Mouse (Mus musculus) intestine, embryonic 16.5 days (tissue): ENCODE measurements around the gene Psmb11. TPM values are rescaled to one million over a fixed set of nuclear protein-coding genes. Genes with fewer than 3 reads are reported as not detected.

ENCODE experiments used
- ATAC-seq: fragments of 200-750 bp; cut with Nextera tagmentation; 2 replicates; pipeline ENCODE4 v1.8.0; 2017; ENCODE audit warnings: moderate TSS enrichment, moderate library complexity
- H3K27ac ChIP-seq: fragments of 300-500 bp; sonication (generic); 2 replicates; pipeline ENCODE4 v1.5.1; 2014; ENCODE audit warnings: mild to moderate bottlenecking, low read length
- H3K27me3 ChIP-seq: fragments of 300-500 bp; sonication (generic); replicated peaks from 2 replicates; pipeline ENCODE4 v1.6.1; 2014; ENCODE audit warnings: low read length, control low read depth, mixed read lengths; ENCODE audit not compliant: control insufficient read depth, insufficient read depth
- H3K36me3 ChIP-seq: fragments of 300-500 bp; sonication (generic); 2 replicates; pipeline ENCODE4 v1.6.1; 2014; ENCODE audit warnings: low read length, control low read depth; ENCODE audit not compliant: control insufficient read depth, insufficient read depth
- H3K4me1 ChIP-seq: fragments of 300-500 bp; sonication (generic); 2 replicates; pipeline ENCODE4 v1.6.1; 2014; ENCODE audit warnings: low read length, control low read depth, mixed read lengths; ENCODE audit not compliant: control insufficient read depth, insufficient read depth
- H3K4me2 ChIP-seq: fragments of 300-500 bp; sonication (generic); 2 replicates; pipeline ENCODE4 v1.6.1; 2014; ENCODE audit warnings: low read depth, low read length, control low read depth
- H3K4me3 ChIP-seq: fragments of 300-500 bp; sonication (generic); 2 replicates; pipeline ENCODE4 v1.5.1; 2014; ENCODE audit warnings: mild to moderate bottlenecking, low read length
- H3K9ac ChIP-seq: fragments of 300-500 bp; sonication (generic); 2 replicates; pipeline ENCODE4 v1.6.1; 2014; ENCODE audit warnings: low read depth, low read length
- H3K9me3 ChIP-seq: fragments of 300-500 bp; sonication (generic); 2 replicates; pipeline ENCODE4 v1.6.1; 2016; ENCODE audit warnings: low read length, control low read depth; ENCODE audit not compliant: control insufficient read depth
- whole genome bisulfite sequencing: fragments of 180-500 bp; shearing (Covaris S2); extraction: QIAGEN DNeasy Blood & Tissue Kit; methylation state at CpG from one replicate; pipeline ENCODE4 v1.1.7; 2014; 5-methylcytosine and 5-hydroxymethylcytosine counted together
- polyA plus RNA-seq: library from polyadenylated mRNA; unstranded; fragments of >200 nt; fragmentation: Nextera tagmentation; extraction: Ambion mirVana; gene quantifications from 2 replicates; pipeline ENCODE4 v1.2.1, GENCODE M21; 2015

Gene Psmb11
- polyA plus RNA-seq, 1 experiment from 2014 or later = not detected

- H3K9me3 ChIP-seq = no peaks in the 10 kb centered on the region
- WGBS = 62% methylated on average over 4 of the region's 4 CpGs
- no peak overlapping the region for H3K27ac ChIP-seq
- H3K36me3 ChIP-seq = 0 out of 2 replicates have a peak, but pooled peaks cover 3% of the 10 kb centered on the region
- no peaks in the 10 kb centered on the region for H3K27me3 ChIP-seq
- no peak for ATAC-seq
- no peaks in the 10 kb centered on the region for H3K4me1 ChIP-seq
- H3K4me3 ChIP-seq = no peak overlapping the region
- no peak overlapping the region for H3K4me2 ChIP-seq
- no peak overlapping the region for H3K9ac ChIP-seq
These were observed 10.0 kb downstream of the Psmb11 start for GRCm38 (mm10) chr14:54631240-54631599.

- Histone ChIP-seq H3K4me3 (no peak overlapping the region), H3K9ac (no peak overlapping the region), H3K27ac (no peak overlapping the region), H3K9me3 (no peaks in the 10 kb centered on the region), H3K27me3 (no peaks in the 10 kb centered on the region), H3K4me1 (no peaks in the 10 kb centered on the region), H3K36me3 (0 out of 2 replicates have a peak, but pooled peaks cover 3% of the 10 kb centered on the region), H3K4me2 (no peak overlapping the region)
- 94% methylated on average over 35 of the region's 37 CpGs for WGBS
- ATAC-seq = no peak
These were observed 11.0 kb downstream of the Psmb11 start for GRCm38 (mm10) chr14:54632252-54632651.

GRCm38 (mm10) chr14:54634182-54634581 is 12.9 kb downstream of the Psmb11 start:
- Histone ChIP-seq H3K4me1 (no peaks in the 10 kb centered on the region), H3K4me2 (no peak overlapping the region), H3K4me3 (no peak overlapping the region), H3K36me3 (0 out of 2 replicates have a peak, but pooled peaks cover 3% of the 10 kb centered on the region), H3K27me3 (no peaks in the 10 kb centered on the region), H3K27ac (no peak overlapping the region), H3K9ac (no peak overlapping the region), H3K9me3 (no peaks in the 10 kb centered on the region)
- 86% methylated on average over 4 of the region's 4 CpGs for WGBS
- ATAC-seq = no peak

- H3K27me3 ChIP-seq = no peaks in the 10 kb centered on the region
- 56% methylated on average over 8 of the region's 8 CpGs for WGBS
- no peaks in the 10 kb centered on the region for H3K9me3 ChIP-seq
- 0 out of 2 replicates have a peak, but pooled peaks cover 3% of the 10 kb centered on the region for H3K36me3 ChIP-seq
- H3K4me1 ChIP-seq = peaks cover 7% of the 10 kb centered on the region
- H3K4me3 ChIP-seq = no peak overlapping the region
- ATAC-seq = no peak
- H3K4me2 ChIP-seq = no peak overlapping the region
- no peak overlapping the region for H3K27ac ChIP-seq
- H3K9ac ChIP-seq = no peak overlapping the region
These were observed 15.7 kb downstream of the Psmb11 start for GRCm38 (mm10) chr14:54636954-54637353.

GRCm38 (mm10) chr14:54638210-54638609 is 17.0 kb downstream of the Psmb11 start:
- Histone ChIP-seq H3K27ac (no peak overlapping the region), H3K9me3 (no peaks in the 10 kb centered on the region), H3K4me2 (no peak overlapping the region), H3K4me3 (no peak overlapping the region), H3K4me1 (peaks cover 7% of the 10 kb centered on the region), H3K36me3 (no peaks in the 10 kb centered on the region), H3K9ac (no peak overlapping the region), H3K27me3 (no peaks in the 10 kb centered on the region)
- ATAC-seq = no peak
- 77% methylated on average over 5 of the region's 5 CpGs for WGBS

GRCm38 (mm10) chr14:54640121-54640520 is 18.9 kb downstream of the Psmb11 start:
- 28% methylated on average over 4 of the region's 4 CpGs for WGBS
- no peak for ATAC-seq
- Histone ChIP-seq H3K27ac (no peak overlapping the region), H3K4me3 (peak overlapping the region; percentile 17; the same call in 1 of the 2 replicates), H3K9ac (peak overlapping the region; percentile 52), H3K9me3 (no peaks in the 10 kb centered on the region), H3K27me3 (no peaks in the 10 kb centered on the region), H3K4me1 (peaks cover 7% of the 10 kb centered on the region), H3K36me3 (peaks cover 14% of the 10 kb centered on the region), H3K4me2 (peak overlapping the region; percentile 94)

GRCm38 (mm10) chr14:54640946-54641304 is 19.7 kb downstream of the Psmb11 start, which contains the start of gene Gm17606:
TSS of gene Gm17606 (plus strand) at chr14:54640952.
- Histone ChIP-seq H3K27me3 (no peaks in the 10 kb centered on the region), H3K9ac (peak within 1 kb of the TSS; percentile 86), H3K4me3 (peak within 1 kb of the TSS; percentile 77), H3K27ac (peak within 1 kb of the TSS; percentile 69), H3K4me2 (peak within 1 kb of the TSS; percentile 94), H3K9me3 (no peaks in the 10 kb centered on the region), H3K4me1 (peaks cover 7% of the 10 kb centered on the region), H3K36me3 (peaks cover 17% of the 10 kb centered on the region)
- 2% methylated on average over 26 of the region's 28 CpGs for WGBS
- peak; percentile 34 for ATAC-seq

- H3K4me3 ChIP-seq = peak within 1 kb of the TSS; percentile 77
- H3K27ac ChIP-seq = peak within 1 kb of the TSS; percentile 69
- H3K4me2 ChIP-seq = peak within 1 kb of the TSS; percentile 94
- ATAC-seq = peak; percentile 96
- H3K36me3 ChIP-seq = peaks cover 22% of the 10 kb centered on the region
- peaks cover 7% of the 10 kb centered on the region for H3K4me1 ChIP-seq
- H3K9ac ChIP-seq = peak within 1 kb of the TSS; percentile 86
- H3K27me3 ChIP-seq = no peaks in the 10 kb centered on the region
- WGBS = under 1% methylated on average over 49 of the region's 52 CpGs
- no peaks in the 10 kb centered on the region for H3K9me3 ChIP-seq
These were observed 20.2 kb downstream of the Psmb11 start, which contains the start of gene Cdh24 for GRCm38 (mm10) chr14:54641305-54641969. TSS of gene Cdh24 (minus strand) at chr14:54641364.

GRCm38 (mm10) chr14:54642224-54642944 is 21.2 kb downstream of the Psmb11 start:
- Histone ChIP-seq H3K27me3 (no peaks in the 10 kb centered on the region), H3K27ac (no peak overlapping the region), H3K9me3 (no peaks in the 10 kb centered on the region), H3K4me3 (no peak overlapping the region), H3K4me1 (peaks cover 7% of the 10 kb centered on the region), H3K36me3 (peaks cover 29% of the 10 kb centered on the region), H3K4me2 (no peak overlapping the region), H3K9ac (no peak overlapping the region)
- WGBS = 78% methylated on average over 25 of the region's 25 CpGs
- no peak for ATAC-seq
